Mouse (Mus musculus) gastrocnemius, postnatal 25 days (tissue): Measurements from ENCODE around the gene Snx17. TPM values are rescaled to one million over a fixed set of nuclear protein-coding genes. Genes with fewer than 3 reads are reported as not detected.
"Not testable (repeated sequence)": the region's sequence is repeated elsewhere in the genome, so short reads cannot be mapped to it uniquely, and the experiment has no call there.

ENCODE experiments used
- DNase-seq: peaks from one replicate; pipeline ENCODE4 v3.0.0; 2022
- total RNA-seq, 2 experiments: library from RNA; stranded (reverse); gene quantifications; 1 replicate in 1 of 2; 2 replicates in 1 of 2; pipeline ENCODE4 v1.2.3; 2021

Gene Snx17
- total RNA-seq, 2 experiments from 2014 or later = 28.3 to 31.1 TPM

GRCm38 (mm10) chr5:31196207-31196606 is 3.2 kb downstream of the Snx17 start:
- no peak for DNase-seq

GRCm38 (mm10) chr5:31197072-31197471 is 4.0 kb downstream of the Snx17 start:
- DNase-seq = no peak

- DNase-seq = no peak
Measured at GRCm38 (mm10) chr5:31198170-31198569, 5.1 kb downstream of the Snx17 start.

- DNase-seq = no peak
Measured at GRCm38 (mm10) chr5:31198616-31199320, 5.7 kb downstream of the Snx17 start.

- DNase-seq = no peak
Measured at GRCm38 (mm10) chr5:31199321-31199892, 6.4 kb downstream of the Snx17 start.

GRCm38 (mm10) chr5:31199893-31200292 is 6.9 kb downstream of the Snx17 start:
- no peak for DNase-seq

- no peak for DNase-seq
Measured at GRCm38 (mm10) chr5:31200327-31200768, 7.3 kb downstream of the Snx17 start.

GRCm38 (mm10) chr5:31201042-31201741 is 8.2 kb downstream of the Snx17 start:
- no peak for DNase-seq

- DNase-seq = peak; percentile 97
Measured at GRCm38 (mm10) chr5:31201742-31202590, 8.9 kb downstream of the Snx17 start, which contains the start of gene Zfp513. Gene Zfp513, minus strand, starts transcription at chr5:31202303.

- DNase-seq = no peak
Measured at GRCm38 (mm10) chr5:31202933-31203332, 9.9 kb downstream of the Snx17 start.

- no peak for DNase-seq
Measured at GRCm38 (mm10) chr5:31203866-31204265, 10.8 kb downstream of the Snx17 start.

- no peak for DNase-seq
Measured at GRCm38 (mm10) chr5:31204421-31204820, 11.4 kb downstream of the Snx17 start.

- DNase-seq = not testable (repeated sequence)
Measured at GRCm38 (mm10) chr5:31216554-31216953, 23.5 kb downstream of the Snx17 start.

- no peak for DNase-seq
Measured at GRCm38 (mm10) chr5:31218294-31218693, 25.3 kb downstream of the Snx17 start.

- no peak for DNase-seq
Measured at GRCm38 (mm10) chr5:31219070-31219469, 26.0 kb downstream of the Snx17 start.

- DNase-seq = no peak
Measured at GRCm38 (mm10) chr5:31219474-31219873, 26.4 kb downstream of the Snx17 start.

GRCm38 (mm10) chr5:31219911-31220447 is 27.0 kb downstream of the Snx17 start:
- no peak for DNase-seq

- DNase-seq = peak; percentile 97
Measured at GRCm38 (mm10) chr5:31220448-31221303, 27.6 kb downstream of the Snx17 start, which contains the start of gene Ppm1g. Gene Ppm1g, minus strand, starts transcription at chr5:31220687.

- no peak for DNase-seq
Measured at GRCm38 (mm10) chr5:31221304-31221945, 28.4 kb downstream of the Snx17 start.

- no peak for DNase-seq
Measured at GRCm38 (mm10) chr5:31222696-31223095, 29.7 kb downstream of the Snx17 start.
